8 mouse cellular contexts compared by ENCODE assay signal in genomic region chr4:133278482-133278881, GRCm38 (mm10). TPM values are rescaled to one million over a fixed set of nuclear protein-coding genes. Genes with fewer than 3 reads are reported as not detected.
DNase-seq lines count a peak whose midpoint lies in the region; ATAC-seq and TF ChIP-seq lines count a peak whose summit lies in the region.

No protein-coding gene starts in this region.

- 89% methylated on average over 3 of the region's 3 CpGs for WGBS in forebrain, embryonic 15.5 days
- 77% methylated on average over 3 of the region's 3 CpGs for WGBS in liver, embryonic 14.5 days (ENCODE audit: insufficient replicate concordance)

- in situ Hi-C loops in CH12.LX (cut with MboI; ENCODE audit: low pct_ligation_motif_present, low pct_unique_long_range_greater_than_20kb, low sequenced_read_pairs), result no loop called here

- dilution Hi-C loops in CH12.LX (cut with MboI; ENCODE audit: extremely low pct_ligation_motif_present, extremely low pct_unique_long_range_greater_than_20kb, low sequenced_read_pairs), result no loop called here

- no peak for TF ChIP-seq RAD21 in CH12.LX (IDR thresholded peaks at IDR 0.05; ENCODE audit: low read depth, low read length)

- H3K27me3 ChIP-seq in CH12.LX (replicated peaks), result no peaks in the 10 kb centered on the region
- no peaks in the 10 kb centered on the region for H3K27me3 ChIP-seq in forebrain, embryonic 15.5 days
- no peaks in the 10 kb centered on the region for H3K27me3 ChIP-seq in liver, embryonic 14.5 days (ENCODE audit: control insufficient read depth, insufficient read depth, low read length)

- intact Hi-C loops in gastrocnemius, adult 2 months (cut with DNase I), result no loop called here

- peak; percentile 6 for DNase-seq in gastrocnemius, adult 2 months
- DNase-seq in gastrocnemius, postnatal 10 days, result no peak
- no peak for DNase-seq in CH12.LX (ENCODE audit: extremely low read depth)
- DNase-seq in liver, embryonic 14.5 days (ENCODE audit: low read depth in 3 of 3, low spot score in 3 of 3), result no peak
- DNase-seq in layer of hippocampus, adult 18-20 months (ENCODE audit: low spot score in 2 of 2), result no peak

- H3K79me2 ChIP-seq in CH12.LX (replicated peaks; ENCODE audit: control insufficient read depth, extremely low read depth, insufficient read depth, poor library complexity, severe bottlenecking), result peaks cover 38% of the 10 kb centered on the region

- peaks cover 10 to 27% of the 10 kb centered on the region in 2 experiments for H3K36me3 ChIP-seq in CH12.LX (replicated peaks in 1 of 2; ENCODE audit: control insufficient read depth in 1 of 2, insufficient read depth in 1 of 2, low read length in 1 of 2)
- 0 out of 2 replicates have a peak, but pooled peaks cover 2% of the 10 kb centered on the region for H3K36me3 ChIP-seq in forebrain, embryonic 15.5 days
- H3K36me3 ChIP-seq in liver, embryonic 14.5 days (replicated peaks; ENCODE audit: control insufficient read depth, insufficient read depth, low read depth), result no peaks in the 10 kb centered on the region

- TF ChIP-seq POLR2A in CH12.LX (IDR thresholded peaks at IDR 0.05; ENCODE audit: low read depth, low read length), result no peak

- H3K27ac ChIP-seq in gastrocnemius, adult 2 months, result peak overlapping the region; percentile 95
- H3K27ac ChIP-seq in CH12.LX (ENCODE audit: insufficient read depth, low read depth), result no peak overlapping the region
- peak overlapping the region; percentile 91 for H3K27ac ChIP-seq in forebrain, embryonic 15.5 days (replicated peaks)
- no peak overlapping the region for H3K27ac ChIP-seq in liver, embryonic 14.5 days

- H3K4me1 ChIP-seq in CH12.LX (ENCODE audit: control insufficient read depth in 1 of 2, insufficient read depth in 2 of 2), result peaks cover 7 to 45% of the 10 kb centered on the region in 2 experiments
- H3K4me1 ChIP-seq in forebrain, embryonic 15.5 days, result peaks cover 44% of the 10 kb centered on the region
- H3K4me1 ChIP-seq in liver, embryonic 14.5 days (replicated peaks; ENCODE audit: control insufficient read depth in 2 of 2, insufficient read depth in 2 of 2, low read length in 1 of 2), result peaks cover 10 to 29% of the 10 kb centered on the region in 2 experiments

- peak overlapping the region; percentile 87 for H3K4me2 ChIP-seq in CH12.LX (ENCODE audit: insufficient read depth, low read depth, poor library complexity, severe bottlenecking)
- peak overlapping the region; percentile 57 for H3K4me2 ChIP-seq in forebrain, embryonic 15.5 days (replicated peaks)
- peak overlapping the region; percentile 85 for H3K4me2 ChIP-seq in liver, embryonic 14.5 days (ENCODE audit: low read depth)

- H3K9me3 ChIP-seq in CH12.LX (replicated peaks; ENCODE audit: low read length), result no peaks in the 10 kb centered on the region
- H3K9me3 ChIP-seq in forebrain, embryonic 15.5 days, result no peaks in the 10 kb centered on the region
- H3K9me3 ChIP-seq in liver, embryonic 14.5 days (ENCODE audit: control insufficient read depth, low read length), result no peaks in the 10 kb centered on the region

- no peak for TF ChIP-seq EP300 in CH12.LX (IDR thresholded peaks at IDR 0.05; ENCODE audit: low read length)
- TF ChIP-seq EP300 in liver, embryonic 14.5 days (IDR thresholded peaks at IDR 0.05; ENCODE audit: low read depth), result no peak

- no peak for TF ChIP-seq CTCF in gastrocnemius, adult 2 months (IDR thresholded peaks at IDR 0.05)
- TF ChIP-seq CTCF in CH12.LX (conservative IDR thresholded peaks at IDR 0.05 in 1 of 2, IDR thresholded peaks at IDR 0.05 in 1 of 2; ENCODE audit: low read depth in 2 of 2, low read length in 2 of 2), result no peak
- no peak for TF ChIP-seq CTCF in liver, embryonic 14.5 days (IDR thresholded peaks at IDR 0.05; ENCODE audit: low read depth)

- H3K9ac ChIP-seq in CH12.LX (ENCODE audit: insufficient read depth, low read depth), result peak overlapping the region; percentile 89
- H3K9ac ChIP-seq in forebrain, embryonic 15.5 days (replicated peaks), result peak overlapping the region; percentile 78; the same call in 1 of the 2 replicates
- no peak overlapping the region; the same call in 1 of the 2 replicates for H3K9ac ChIP-seq in liver, embryonic 14.5 days (replicated peaks)

- ATAC-seq in forebrain, embryonic 15.5 days (replicated peaks), result no peak
- ATAC-seq in liver, embryonic 14.5 days (ENCODE audit: insufficient read depth), result no peak
- ATAC-seq in cerebellum, adult (ENCODE audit: insufficient number of reproducible peaks, low FRiP score, low TSS enrichment), result no peak
- ATAC-seq in megakaryocyte progenitor cell, adult 5-6 weeks (replicated peaks; ENCODE audit: poor library complexity), result no peak

- H3K4me3 ChIP-seq in gastrocnemius, adult 2 months, result peak overlapping the region; percentile 81
- peak overlapping the region; percentile 88 to 96 (median 95) for H3K4me3 ChIP-seq in CH12.LX (replicated peaks in 1 of 3; ENCODE audit: low read depth in 2 of 3, low read length in 2 of 3, poor library complexity in 1 of 3)
- peak overlapping the region; percentile 60 for H3K4me3 ChIP-seq in forebrain, embryonic 15.5 days
- H3K4me3 ChIP-seq in liver, embryonic 14.5 days (ENCODE audit: insufficient read depth in 1 of 2, low read depth in 2 of 2, low read length in 2 of 2), result no peak overlapping the region

TF ChIP-seq in CH12.LX, 34 proteins besides CTCF, POLR2A, EP300 and RAD21:
- TF ChIP-seq PAX5 (IDR thresholded peaks at IDR 0.05; ENCODE audit: low read length) (no peak), MAZ (IDR thresholded peaks at IDR 0.05; ENCODE audit: low read depth, low read length) (no peak), NRF1 (IDR thresholded peaks at IDR 0.05; ENCODE audit: low read depth, low read length) (no peak), MXI1 (IDR thresholded peaks at IDR 0.05; ENCODE audit: low read depth, low read length) (no peak), TBP (conservative IDR thresholded peaks at IDR 0.05; ENCODE audit: low read depth, low read length) (no peak), SIN3A (IDR thresholded peaks at IDR 0.05; ENCODE audit: low read length) (no peak), MAX (IDR thresholded peaks at IDR 0.05; ENCODE audit: low read length) (no peak), NELFE (IDR thresholded peaks at IDR 0.05; ENCODE audit: low read depth, low read length) (no peak), MAFK (IDR thresholded peaks at IDR 0.05; ENCODE audit: insufficient replicate concordance, low read length) (no peak), TCF12 (IDR thresholded peaks at IDR 0.05; ENCODE audit: low read depth, low read length) (no peak), ZMIZ1 (IDR thresholded peaks at IDR 0.05; ENCODE audit: low read depth, low read length) (no peak), IRF4 (IDR thresholded peaks at IDR 0.05; ENCODE audit: low read depth, low read length) (no peak), CHD2 (IDR thresholded peaks at IDR 0.05; ENCODE audit: low read length) (no peak), CHD1 (IDR thresholded peaks at IDR 0.05; ENCODE audit: low read depth, low read length) (no peak), MEF2A (IDR thresholded peaks at IDR 0.05; ENCODE audit: borderline replicate concordance, low read depth, low read length) (no peak), ELF1 (IDR thresholded peaks at IDR 0.05; ENCODE audit: low read depth, low read length) (no peak)

RNA-seq across cellular contexts. Expression of gene Tmem222, which starts 0.9 kb away (rescaled TPM):
- 10 to 100 TPM; 21.6 to 25.7 TPM for total RNA-seq in gastrocnemius, adult 2 months (2021)
- 10 to 100 TPM; 23.6 to 25.9 TPM for total RNA-seq in gastrocnemius, postnatal 10 days (2021)
- total RNA-seq in CH12.LX (2012; rRNA removed) (64.0 and 64.8 TPM in 2 replicates), CH12.LX (2014; rRNA removed) (85.0 and 95.7 TPM in 2 replicates)
- 73.2 and 79.5 TPM in 2 replicates for polyA plus RNA-seq in CH12.LX (2012; ENCODE audit: insufficient read length, low read depth)
- 107 and 112 TPM in 2 replicates for polyA plus RNA-seq in forebrain, embryonic 15.5 days (2015; fragmentation: Nextera tagmentation; extraction: Ambion mirVana)
- polyA plus RNA-seq in liver, embryonic 14.5 days (2012; rRNA removed), result 31.6 and 35.3 TPM in 2 replicates
- 36.4 and 38.7 TPM in 2 replicates for polyA plus RNA-seq in liver, embryonic 14.5 days (2014; fragmentation: Nextera tagmentation; extraction: Ambion mirVana)
- 43.2 and 50.8 TPM in 2 replicates for total RNA-seq in megakaryocyte progenitor cell, adult 5-6 weeks (2015)
- 17.4 TPM in 2 replicates for total RNA-seq in megakaryocyte progenitor cell, adult 5-6 weeks (2017)
- 10 to 100 TPM; 92.1 to 96.1 TPM for total RNA-seq in layer of hippocampus, adult 18-20 months (2021)

RNA-seq across cellular contexts. Expression of gene Sytl1, which starts 15.6 kb away (rescaled TPM):
- total RNA-seq in gastrocnemius, adult 2 months (2021), result not detected
- 1 to 10 TPM; 1.1 to 1.4 TPM for total RNA-seq in gastrocnemius, postnatal 10 days (2021)
- total RNA-seq in CH12.LX (2012; rRNA removed), result 11.9 and 20.0 TPM in 2 replicates
- 8.2 and 8.3 TPM in 2 replicates for total RNA-seq in CH12.LX (2014; rRNA removed)
- 12.1 and 12.5 TPM in 2 replicates for polyA plus RNA-seq in CH12.LX (2012; ENCODE audit: insufficient read length, low read depth)
- polyA plus RNA-seq in forebrain, embryonic 15.5 days (2015; fragmentation: Nextera tagmentation; extraction: Ambion mirVana), result 0.29 and 0.61 TPM in 2 replicates
- 0.52 and 0.56 TPM in 2 replicates for polyA plus RNA-seq in liver, embryonic 14.5 days (2012; rRNA removed)
- polyA plus RNA-seq in liver, embryonic 14.5 days (2014; fragmentation: Nextera tagmentation; extraction: Ambion mirVana), result 0.48 and 0.80 TPM in 2 replicates
- 1.9 and 2.0 TPM in 2 replicates for total RNA-seq in megakaryocyte progenitor cell, adult 5-6 weeks (2015)
- total RNA-seq in megakaryocyte progenitor cell, adult 5-6 weeks (2017), result 3.9 and 5.2 TPM in 2 replicates
- 1 to 10 TPM in 1 of 2 experiments, under 1 TPM in 1; 0.68 to 1.6 TPM for total RNA-seq in layer of hippocampus, adult 18-20 months (2021)

RNA-seq across cellular contexts. Expression of gene Map3k6, which starts 37.9 kb away (rescaled TPM):
- total RNA-seq in gastrocnemius, adult 2 months (2021), result 10 to 100 TPM; 10.5 to 15.0 TPM
- 1 to 10 TPM; 2.1 to 5.5 TPM for total RNA-seq in gastrocnemius, postnatal 10 days (2021)
- total RNA-seq in CH12.LX (2012; rRNA removed), result 0.21 TPM in 1 of 2 replicates, not detected in the other
- total RNA-seq in CH12.LX (2014; rRNA removed), result not detected in 2 replicates
- polyA plus RNA-seq in CH12.LX (2012; ENCODE audit: insufficient read length, low read depth), result not detected in 2 replicates
- polyA plus RNA-seq in forebrain, embryonic 15.5 days (2015; fragmentation: Nextera tagmentation; extraction: Ambion mirVana), result 1.7 and 1.8 TPM in 2 replicates
- polyA plus RNA-seq in liver, embryonic 14.5 days (2012; rRNA removed), result 2.0 and 2.4 TPM in 2 replicates
- polyA plus RNA-seq in liver, embryonic 14.5 days (2014; fragmentation: Nextera tagmentation; extraction: Ambion mirVana), result 1.2 and 1.5 TPM in 2 replicates
- 3.6 and 4.6 TPM in 2 replicates for total RNA-seq in megakaryocyte progenitor cell, adult 5-6 weeks (2015)
- 0.87 and 6.1 TPM in 2 replicates for total RNA-seq in megakaryocyte progenitor cell, adult 5-6 weeks (2017)
- total RNA-seq in layer of hippocampus, adult 18-20 months (2021), result 1 to 10 TPM; 5.6 to 6.9 TPM

Comparison
In these comparisons a context has a peak if more than half of its experiments do, and no peak if none do; other contexts are left out.
1. H3K27ac ChIP-seq: peak in gastrocnemius, adult 2 months (single experiment) and forebrain, embryonic 15.5 days (single experiment); none in CH12.LX (single experiment) and liver, embryonic 14.5 days (single experiment).
2. H3K4me3 ChIP-seq: peak in gastrocnemius, adult 2 months (single experiment), CH12.LX (3 of 3) and forebrain, embryonic 15.5 days (single experiment); none in liver, embryonic 14.5 days (0 of 2).
3. Peak in every context shown above with its lines, with median percentiles within 50 percentile points of each other: H3K4me2 ChIP-seq.